Mouse (Mus musculus) gastrocnemius, postnatal 10 days (tissue): ENCODE results near the gene Pde11a. TPM values are rescaled to one million over a fixed set of nuclear protein-coding genes. Genes with fewer than 3 reads are reported as not detected.
A peak's percentile ranks its signal among the peaks of the same experiment; 100 is the strongest.
"Not testable (repeated sequence)": the region's sequence is repeated elsewhere in the genome, so short reads cannot be mapped to it uniquely, and the experiment has no call there.

Experiments
- DNase-seq: peaks from one replicate; pipeline ENCODE4 v3.0.0; 2021; ENCODE audit warnings: mixed read lengths
- total RNA-seq, 2 experiments: library from RNA; stranded (reverse); gene quantifications; 2 replicates each; pipeline ENCODE4 v1.2.3; 2021

Gene Pde11a
- total RNA-seq, 2 experiments from 2014 or later = 0.18 to 0.19 TPM

- no peak for DNase-seq
These were observed 348.9 kb downstream of the Pde11a start for GRCm38 (mm10) chr2:75989694-75990093.

GRCm38 (mm10) chr2:75988779-75989363 is 349.7 kb downstream of the Pde11a start:
- no peak for DNase-seq

GRCm38 (mm10) chr2:75988378-75988777 is 350.2 kb downstream of the Pde11a start:
- DNase-seq = no peak

- peak; percentile 20 for DNase-seq
These were observed 350.8 kb downstream of the Pde11a start for GRCm38 (mm10) chr2:75987739-75988138.

- DNase-seq = peak; percentile 40
These were observed 353.4 kb downstream of the Pde11a start for GRCm38 (mm10) chr2:75985124-75985523.

- no peak for DNase-seq
These were observed 354.7 kb downstream of the Pde11a start for GRCm38 (mm10) chr2:75983847-75984246.

- DNase-seq = no peak
These were observed 355.5 kb downstream of the Pde11a start for GRCm38 (mm10) chr2:75983091-75983490.

GRCm38 (mm10) chr2:75982626-75983025 is 355.9 kb downstream of the Pde11a start:
- no peak for DNase-seq

GRCm38 (mm10) chr2:75981440-75982081 is 357.0 kb downstream of the Pde11a start, which contains the start of gene Ttc30a1:
TSS of gene Ttc30a1 (minus strand) at chr2:75981967.
- peak; percentile 59 for DNase-seq

GRCm38 (mm10) chr2:75980933-75981439 is 357.6 kb downstream of the Pde11a start:
- DNase-seq = not testable (repeated sequence)

- DNase-seq = not testable (repeated sequence)
These were observed 360.7 kb downstream of the Pde11a start, which contains the start of gene Ttc30a2 for GRCm38 (mm10) chr2:75977752-75978368. TSS of gene Ttc30a2 (minus strand) at chr2:75978170.

GRCm38 (mm10) chr2:75976070-75976469 is 362.5 kb downstream of the Pde11a start:
- DNase-seq = not testable (repeated sequence)

GRCm38 (mm10) chr2:75974131-75974530 is 364.4 kb downstream of the Pde11a start:
- no peak for DNase-seq

- DNase-seq = peak; percentile 33
These were observed 373.6 kb downstream of the Pde11a start for GRCm38 (mm10) chr2:75964972-75965371.

- DNase-seq = peak; percentile 60
These were observed 374.1 kb downstream of the Pde11a start for GRCm38 (mm10) chr2:75964512-75964911.

- DNase-seq = no peak
These were observed 374.5 kb downstream of the Pde11a start for GRCm38 (mm10) chr2:75964051-75964450.

- no peak for DNase-seq
These were observed 375.2 kb downstream of the Pde11a start for GRCm38 (mm10) chr2:75963211-75963840.

- no peak for DNase-seq
These were observed 377.9 kb downstream of the Pde11a start for GRCm38 (mm10) chr2:75960366-75961330.

- peak; percentile 32 for DNase-seq
These were observed 378.7 kb downstream of the Pde11a start for GRCm38 (mm10) chr2:75959850-75960365.

- no peak for DNase-seq
These were observed 379.3 kb downstream of the Pde11a start for GRCm38 (mm10) chr2:75959183-75959849.

- DNase-seq = no peak
These were observed 382.9 kb downstream of the Pde11a start for GRCm38 (mm10) chr2:75955709-75956108.
